Mouse (Mus musculus) bone marrow, adult 2 months (tissue): ENCODE measurements at regions not wholly inside any gene's neighbourhood (a gene's known extent, or its start where the extent isn't known, plus 50 kb on each side); places are given as distances from the start of the nearest gene placed in this dataset.
"Not testable (repeated sequence)": the region's sequence is repeated elsewhere in the genome, so short reads cannot be mapped to it uniquely, and the experiment has no call there.

Experiments used
- H3K27ac ChIP-seq: fragments of 200-500 bp; 2 replicates; pipeline ENCODE4 v1.5.1; 2012; ENCODE audit warnings: low read depth, mild to moderate bottlenecking, control low read depth, inconsistent platforms, low read length; ENCODE audit not compliant: control insufficient read depth, poor library complexity, insufficient read depth
- H3K4me1 ChIP-seq: fragments of 200-500 bp; 2 replicates; pipeline ENCODE4 v1.6.1; 2011; ENCODE audit warnings: low read length; ENCODE audit not compliant: control insufficient read depth, insufficient read depth
- H3K4me3 ChIP-seq: fragments of 200-500 bp; replicated peaks from 2 replicates; pipeline ENCODE3; 2011; ENCODE audit warnings: mild to moderate bottlenecking, low read depth, low read length, control low read depth; ENCODE audit not compliant: control insufficient read depth
- CTCF ChIP-seq: fragments of 200-500 bp; IDR thresholded peaks from 2 replicates; pipeline ENCODE4 v1.5.1; 2011; ENCODE audit warnings: low read length, control low read depth; ENCODE audit not compliant: control insufficient read depth, insufficient read depth
- POLR2A ChIP-seq: fragments of 200-500 bp; IDR thresholded peaks from 2 replicates; pipeline ENCODE4 v1.6.1; 2011; ENCODE audit warnings: low read depth, mild to moderate bottlenecking, control low read depth, low read length, borderline replicate concordance; ENCODE audit not compliant: control insufficient read depth
- WGBS: fragments of 180-500 bp; shearing (Covaris S2); methylation state at CpG from one replicate; pipeline ENCODE4 v1.1.7; 2018; 5-methylcytosine and 5-hydroxymethylcytosine counted together

DNA sequence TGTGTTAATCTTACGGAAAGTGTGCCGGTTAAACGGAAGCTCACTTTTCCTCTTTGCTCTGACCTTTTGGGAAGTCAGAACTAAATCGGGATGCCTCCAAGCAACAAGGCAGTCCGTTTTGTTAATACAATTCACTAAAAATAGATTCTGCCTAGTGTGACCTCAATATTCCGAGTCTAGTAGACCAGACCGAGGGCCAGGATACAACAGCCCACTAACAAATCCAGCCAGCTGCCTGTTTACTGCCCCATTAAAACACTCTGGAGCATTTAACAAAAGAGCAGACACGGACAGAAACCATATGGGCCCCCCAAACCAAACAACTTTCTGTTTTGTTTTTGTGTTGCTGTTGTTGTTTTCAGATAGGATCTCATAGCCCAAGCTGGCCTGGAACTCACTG, 127.1 kb upstream of the Nebl start:
- Histone ChIP-seq H3K27ac (no peak overlapping the region), H3K4me1 (no peaks in the 10 kb centered on the region; the same call in 1 of the 2 replicates), H3K4me3 (no peak overlapping the region)
- WGBS, result 86% methylated on average over 8 of the region's 8 CpGs
- no peak for TF ChIP-seq CTCF
- TF ChIP-seq POLR2A, result no peak

GRCm38 (mm10) chr2:17855566-17856264, 124.5 kb upstream of the Nebl start:
- no peak for TF ChIP-seq POLR2A
- no peak for TF ChIP-seq CTCF

DNA sequence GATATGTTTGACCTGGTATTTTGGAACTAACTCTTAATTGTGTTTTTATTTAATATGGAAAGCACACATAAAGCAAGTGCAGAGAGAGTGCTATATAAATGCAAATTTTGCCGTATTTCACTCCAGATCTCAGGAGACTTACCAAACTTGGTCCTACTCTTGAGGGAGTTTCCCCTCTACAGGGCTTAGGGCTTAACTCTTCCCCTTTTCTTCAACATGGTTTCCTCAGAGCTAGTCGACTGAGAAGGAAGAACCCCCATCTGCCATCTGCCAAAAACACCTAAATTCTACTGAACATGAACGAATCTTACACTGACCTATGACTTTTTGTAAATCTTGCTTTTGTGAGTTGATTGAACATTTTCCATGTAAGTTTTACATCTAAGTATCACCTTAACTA, 122.8 kb upstream of the Nebl start:
- no peak overlapping the region for H3K4me3 ChIP-seq
- H3K27ac ChIP-seq, result no peak overlapping the region
- H3K4me1 ChIP-seq, result no peaks in the 10 kb centered on the region
- WGBS, result 7% methylated on average over 3 of the region's 3 CpGs
- TF ChIP-seq POLR2A (no peak), CTCF (no peak)

More at GRCm38 (mm10) chr2:17855566-17856264, 124.5 kb upstream of the Nebl start:
- H3K27ac ChIP-seq, result no peak overlapping the region
- WGBS, result 78% methylated on average over 11 of the region's 11 CpGs
- H3K4me1 ChIP-seq, result no peaks in the 10 kb centered on the region
- H3K4me3 ChIP-seq, result no peak overlapping the region

DNA sequence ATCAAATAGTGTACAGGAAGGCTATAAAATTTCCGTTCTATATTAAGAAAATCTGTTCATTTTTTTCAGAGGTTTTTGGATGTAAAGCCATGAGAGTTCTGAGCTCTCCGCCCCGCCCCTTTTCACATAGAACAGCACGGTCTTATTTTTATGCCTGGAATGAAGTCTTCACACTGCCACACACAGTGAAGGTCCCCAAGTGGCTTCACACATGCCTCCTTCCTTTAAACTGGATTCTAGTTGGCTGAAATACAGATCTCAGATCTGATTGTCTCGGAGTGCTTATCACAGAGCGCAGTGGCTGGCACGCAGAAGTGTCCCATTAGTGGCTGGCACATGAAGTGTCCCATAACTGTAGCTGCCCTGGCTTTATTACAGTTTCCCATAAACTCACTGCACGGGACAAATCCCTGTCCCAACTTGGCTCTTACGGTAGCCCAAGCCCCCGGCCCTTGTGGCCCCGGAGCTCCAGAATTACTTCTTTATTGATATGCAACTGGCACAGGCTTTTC, 122.3 kb upstream of the Nebl start:
- Histone ChIP-seq H3K4me3 (no peak overlapping the region), H3K27ac (no peak overlapping the region), H3K4me1 (no peaks in the 10 kb centered on the region)
- TF ChIP-seq POLR2A (no peak), CTCF (no peak)
- 75% methylated on average over 11 of the region's 11 CpGs for WGBS

- Histone ChIP-seq H3K4me3 (no peak overlapping the region), H3K27ac (no peak overlapping the region), H3K4me1 (no peaks in the 10 kb centered on the region)
- TF ChIP-seq CTCF, result no peak
- no peak for TF ChIP-seq POLR2A
- WGBS, result 82% methylated on average over 16 of the region's 16 CpGs
Observed at GRCm38 (mm10) chr2:17852740-17853499, 121.7 kb upstream of the Nebl start.

GRCm38 (mm10) chr2:17850741-17851140, 119.5 kb upstream of the Nebl start:
- TF ChIP-seq CTCF (no peak), POLR2A (no peak)
- Histone ChIP-seq H3K4me3 (no peak overlapping the region), H3K27ac (no peak overlapping the region), H3K4me1 (no peaks in the 10 kb centered on the region)
- 86% methylated on average over 4 of the region's 4 CpGs for WGBS

- H3K27ac ChIP-seq, result no peak overlapping the region
- no peaks in the 10 kb centered on the region for H3K4me1 ChIP-seq
- WGBS, result 21% methylated on average over 4 of the region's 4 CpGs
- H3K4me3 ChIP-seq, result no peak overlapping the region
- no peak for TF ChIP-seq POLR2A
- TF ChIP-seq CTCF, result no peak
Observed at GRCm38 (mm10) chr2:17849267-17849666, 118.0 kb upstream of the Nebl start.

- not testable (repeated sequence) for H3K27ac ChIP-seq, H3K4me3 ChIP-seq, H3K4me1 ChIP-seq
- WGBS, result 77% methylated on average over 7 of the region's 7 CpGs
Observed at GRCm38 (mm10) chr2:17845447-17846092, 114.3 kb upstream of the Nebl start.
